8 mouse cellular contexts compared by ENCODE assay signal in genomic region chr17:57134021-57134420, GRCm38 (mm10). TPM values are rescaled to one million over a fixed set of nuclear protein-coding genes. Genes with fewer than 3 reads are reported as not detected.
"Had no signal": no experiment of that assay in that cellular context is flagged by ENCODE, and none has a peak within 500 bp of the region (broad histone marks: within the 10 kb centered on the region; RNA-seq: fewer than 3 reads in every experiment).

No protein-coding gene starts in this region.

RNA-seq across cellular contexts. Expression of gene Cd70, which starts 15.6 kb away (rescaled TPM):
- total RNA-seq: neutrophil, adult 5-6 weeks had no signal
- polyA plus RNA-seq: small intestine, adult 2 months; stomach, embryonic 14.5 days; testis, adult 2 months had no signal

RNA-seq across cellular contexts. Expression of gene Tnfsf14, which starts 60.0 kb away (rescaled TPM):
- polyA plus RNA-seq: neural tube, embryonic 13.5 days; neural tube, embryonic 14.5 days; neural tube, embryonic 15.5 days; stomach, embryonic 14.5 days; stomach, postnatal 0 days; testis, adult 2 months had no signal
